Mouse (Mus musculus): ENCODE results near the gene Zscan5b. TPM values are rescaled to one million over a fixed set of nuclear protein-coding genes. Genes with fewer than 3 reads are reported as not detected.

Zscan5b gene
- polyA plus RNA-seq, 1 experiment = not detected

DNA sequence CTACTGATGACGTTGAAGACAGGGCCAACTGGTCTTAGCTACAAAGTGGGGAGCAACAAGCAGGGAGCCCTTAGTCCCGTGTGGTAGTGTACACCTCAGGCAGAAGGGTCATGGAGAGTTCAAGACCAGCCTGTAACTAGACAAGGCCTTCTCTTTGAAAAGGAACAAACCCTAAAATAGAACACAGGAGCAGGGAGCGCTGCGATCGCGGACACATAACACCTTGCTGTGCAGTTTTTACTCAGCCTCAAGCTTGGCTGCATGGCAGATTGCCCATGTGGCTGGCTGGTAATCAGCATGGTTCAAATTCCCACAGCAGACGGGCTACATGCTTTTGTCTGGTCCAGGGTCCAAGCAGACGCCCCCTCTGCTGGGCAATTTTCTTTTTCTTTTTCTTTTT, 37.6 kb upstream of the Zscan5b start:
- 90% methylated on average over 8 of the region's 8 CpGs for WGBS
- TF ChIP-seq CTCF (IDR thresholded peaks at IDR 0.05; ENCODE audit: extremely low read depth, insufficient read depth, insufficient read length, insufficient replicate concordance) (no peak), POLR2A (IDR thresholded peaks at IDR 0.05; ENCODE audit: low read depth, low read length) (no peak)
- no peaks in the 10 kb centered on the region for H3K27me3 ChIP-seq (ENCODE audit: control insufficient read depth, insufficient read depth, low read length)
- H3K27ac ChIP-seq (ENCODE audit: insufficient read depth, low read length) = no peak overlapping the region
- no peaks in the 10 kb centered on the region for H3K4me1 ChIP-seq (ENCODE audit: control insufficient read depth, insufficient read depth, insufficient read length)
- H3K4me3 ChIP-seq (ENCODE audit: extremely low read depth, insufficient read depth, insufficient read length) = no peak overlapping the region
- DNase-seq (ENCODE audit: low read depth in 1 of 2, low spot score in 2 of 2) = no peak
- H3K36me3 ChIP-seq (ENCODE audit: control insufficient read depth, insufficient read depth, low read length) = peaks cover 10% of the 10 kb centered on the region; the same call in 1 of the 2 replicates

DNA sequence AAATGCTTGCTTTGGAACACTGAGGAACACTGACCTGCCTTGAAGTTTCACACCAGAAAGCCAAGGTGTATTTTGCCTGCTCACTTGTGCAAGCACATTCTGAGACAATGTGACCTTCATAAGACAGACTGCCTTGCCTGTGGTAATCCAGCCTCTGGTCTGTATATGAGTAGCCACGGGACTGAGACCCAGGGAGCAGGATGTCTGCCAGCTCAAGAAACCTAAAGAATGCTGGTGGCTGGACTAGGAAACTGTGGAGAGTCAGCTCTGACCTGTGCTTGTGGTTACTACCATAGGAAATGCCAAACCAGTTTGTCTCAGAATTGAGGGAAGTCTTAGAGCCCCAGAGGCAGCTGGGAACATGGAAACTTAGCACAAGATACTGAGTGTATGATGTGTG, 36.7 kb upstream of the Zscan5b start:
- TF ChIP-seq POLR2A (IDR thresholded peaks at IDR 0.05; ENCODE audit: low read depth, low read length) (no peak), CTCF (IDR thresholded peaks at IDR 0.05; ENCODE audit: extremely low read depth, insufficient read depth, insufficient read length, insufficient replicate concordance) (no peak)
- WGBS = 86% methylated on average over 1 of the region's 1 CpGs
- Histone ChIP-seq H3K27ac (ENCODE audit: insufficient read depth, low read length) (no peak overlapping the region), H3K4me3 (ENCODE audit: extremely low read depth, insufficient read depth, insufficient read length) (no peak overlapping the region), H3K27me3 (ENCODE audit: control insufficient read depth, insufficient read depth, low read length) (no peaks in the 10 kb centered on the region), H3K4me1 (ENCODE audit: control insufficient read depth, insufficient read depth, insufficient read length) (no peaks in the 10 kb centered on the region), H3K36me3 (ENCODE audit: control insufficient read depth, insufficient read depth, low read length) (peaks cover 10% of the 10 kb centered on the region; the same call in 1 of the 2 replicates)
- DNase-seq (ENCODE audit: low read depth in 1 of 2, low spot score in 2 of 2) = no peak

DNA sequence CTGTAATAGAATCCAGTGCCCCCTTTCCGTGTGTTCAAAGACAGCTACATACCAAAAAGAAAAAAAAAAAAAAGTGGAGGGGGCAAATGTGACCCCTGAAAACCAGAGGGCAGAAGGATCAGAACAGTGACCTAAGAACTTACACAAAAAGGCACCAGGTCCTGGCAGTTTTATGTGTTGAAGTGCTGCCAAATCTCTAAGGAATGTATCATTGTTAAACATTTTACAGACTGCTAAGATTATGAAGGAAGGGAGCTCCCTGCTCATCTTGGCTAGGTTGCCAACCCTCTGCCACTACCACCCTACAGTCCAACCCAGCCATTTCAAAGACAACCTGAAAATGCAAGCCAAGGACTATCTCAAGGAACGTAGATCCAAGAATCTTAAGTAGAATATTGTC, 35.9 kb upstream of the Zscan5b start:
- no peaks in the 10 kb centered on the region for H3K27me3 ChIP-seq (ENCODE audit: control insufficient read depth, insufficient read depth, low read length)
- TF ChIP-seq POLR2A (IDR thresholded peaks at IDR 0.05; ENCODE audit: low read depth, low read length) (no peak), CTCF (IDR thresholded peaks at IDR 0.05; ENCODE audit: extremely low read depth, insufficient read depth, insufficient read length, insufficient replicate concordance) (no peak)
- no peak for DNase-seq (ENCODE audit: low read depth in 1 of 2, low spot score in 2 of 2)
- no peaks in the 10 kb centered on the region for H3K4me1 ChIP-seq (ENCODE audit: control insufficient read depth, insufficient read depth, insufficient read length)
- 94% methylated on average over 2 of the region's 2 CpGs for WGBS
- no peak overlapping the region for H3K27ac ChIP-seq (ENCODE audit: insufficient read depth, low read length)
- H3K4me3 ChIP-seq (ENCODE audit: extremely low read depth, insufficient read depth, insufficient read length) = no peak overlapping the region
- peaks cover 10% of the 10 kb centered on the region; the same call in 1 of the 2 replicates for H3K36me3 ChIP-seq (ENCODE audit: control insufficient read depth, insufficient read depth, low read length)

DNA sequence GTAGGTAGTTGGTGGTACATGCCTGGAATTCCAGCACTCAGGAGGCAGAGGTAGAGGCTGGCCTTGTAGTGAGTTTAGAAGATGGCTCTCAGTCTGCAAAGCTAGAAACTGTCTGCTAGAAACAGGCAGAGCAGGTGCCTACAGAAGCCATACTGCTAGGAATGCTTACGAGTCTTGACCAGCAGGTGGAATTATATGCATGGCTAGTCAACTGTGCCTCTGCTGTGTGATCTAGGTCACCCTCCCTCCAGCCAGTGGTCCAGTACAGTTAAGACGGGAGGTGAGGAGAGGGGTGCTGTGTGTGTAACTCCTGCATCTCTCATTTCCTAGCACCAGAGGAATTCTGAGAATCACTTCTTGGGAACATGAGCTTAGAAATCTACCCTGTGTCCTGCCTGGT, 35.3 kb upstream of the Zscan5b start:
- Histone ChIP-seq H3K4me1 (ENCODE audit: control insufficient read depth, insufficient read depth, insufficient read length) (no peaks in the 10 kb centered on the region), H3K27ac (ENCODE audit: insufficient read depth, low read length) (no peak overlapping the region), H3K36me3 (ENCODE audit: control insufficient read depth, insufficient read depth, low read length) (peaks cover 10% of the 10 kb centered on the region; the same call in 1 of the 2 replicates), H3K27me3 (ENCODE audit: control insufficient read depth, insufficient read depth, low read length) (no peaks in the 10 kb centered on the region), H3K4me3 (ENCODE audit: extremely low read depth, insufficient read depth, insufficient read length) (no peak overlapping the region)
- 51% methylated on average over 2 of the region's 2 CpGs for WGBS
- TF ChIP-seq CTCF (IDR thresholded peaks at IDR 0.05; ENCODE audit: extremely low read depth, insufficient read depth, insufficient read length, insufficient replicate concordance) (no peak), POLR2A (IDR thresholded peaks at IDR 0.05; ENCODE audit: low read depth, low read length) (no peak)
- no peak for DNase-seq (ENCODE audit: low read depth in 1 of 2, low spot score in 2 of 2)

DNA sequence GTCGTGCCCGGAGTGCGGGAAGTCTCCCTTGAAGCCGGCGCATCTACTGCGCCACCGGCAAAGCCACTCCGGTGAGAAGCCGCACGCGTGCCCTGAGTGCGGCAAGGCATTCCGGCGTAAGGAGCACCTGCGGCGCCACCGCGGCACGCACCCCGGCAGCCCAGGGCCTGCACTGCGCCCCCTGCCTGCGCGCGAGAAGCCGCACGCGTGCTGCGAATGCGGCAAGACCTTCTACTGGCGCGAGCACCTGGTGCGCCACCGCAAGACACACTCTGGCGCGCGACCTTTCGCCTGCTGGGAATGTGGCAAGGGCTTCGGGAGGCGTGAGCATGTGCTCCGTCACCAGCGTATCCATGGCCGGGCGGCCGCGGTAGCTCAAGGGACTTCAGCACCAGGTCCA, 32.5 kb upstream of the Zscan5b start:
- TF ChIP-seq CTCF (IDR thresholded peaks at IDR 0.05; ENCODE audit: extremely low read depth, insufficient read depth, insufficient read length, insufficient replicate concordance) = no peak
- no peak for TF ChIP-seq POLR2A (IDR thresholded peaks at IDR 0.05; ENCODE audit: low read depth, low read length)
- H3K27ac ChIP-seq (ENCODE audit: insufficient read depth, low read length) = no peak overlapping the region
- no peaks in the 10 kb centered on the region for H3K4me1 ChIP-seq (ENCODE audit: control insufficient read depth, insufficient read depth, insufficient read length)
- peaks cover 7% of the 10 kb centered on the region; the same call in 1 of the 2 replicates for H3K36me3 ChIP-seq (ENCODE audit: control insufficient read depth, insufficient read depth, low read length)
- H3K4me3 ChIP-seq (ENCODE audit: extremely low read depth, insufficient read depth, insufficient read length) = no peak overlapping the region
- DNase-seq (ENCODE audit: low read depth in 1 of 2, low spot score in 2 of 2) = no peak
- WGBS = 89% methylated on average over 45 of the region's 45 CpGs
- H3K27me3 ChIP-seq (ENCODE audit: control insufficient read depth, insufficient read depth, low read length) = no peaks in the 10 kb centered on the region

DNA sequence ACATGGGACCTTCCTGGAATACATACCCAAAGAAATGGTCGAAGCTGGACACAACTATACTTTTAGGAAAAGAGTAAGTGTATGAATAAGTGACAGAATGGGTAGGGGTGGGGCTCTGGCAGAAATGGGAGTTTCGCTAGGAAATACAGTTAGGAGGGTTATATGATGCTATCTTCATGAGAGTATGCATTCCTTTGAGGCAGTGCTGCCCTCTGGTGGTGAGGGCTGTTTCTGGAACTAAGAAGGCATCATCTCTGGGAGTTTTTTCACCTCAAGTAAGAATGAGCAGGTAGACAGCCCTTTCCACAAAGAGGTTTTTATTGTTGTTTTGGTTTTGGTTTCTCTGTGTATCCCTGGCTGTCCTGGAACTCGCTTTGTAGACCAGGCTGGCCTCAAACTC, 30.7 kb upstream of the Zscan5b start:
- Histone ChIP-seq H3K4me1 (ENCODE audit: control insufficient read depth, insufficient read depth, insufficient read length) (no peaks in the 10 kb centered on the region), H3K36me3 (ENCODE audit: control insufficient read depth, insufficient read depth, low read length) (peaks cover 7% of the 10 kb centered on the region; the same call in 1 of the 2 replicates), H3K4me3 (ENCODE audit: extremely low read depth, insufficient read depth, insufficient read length) (no peak overlapping the region), H3K27me3 (ENCODE audit: control insufficient read depth, insufficient read depth, low read length) (no peaks in the 10 kb centered on the region), H3K27ac (ENCODE audit: insufficient read depth, low read length) (no peak overlapping the region)
- TF ChIP-seq CTCF (IDR thresholded peaks at IDR 0.05; ENCODE audit: extremely low read depth, insufficient read depth, insufficient read length, insufficient replicate concordance) (peak; percentile 54; the same call in 1 of the 2 replicates), POLR2A (IDR thresholded peaks at IDR 0.05; ENCODE audit: low read depth, low read length) (no peak)
- DNase-seq (ENCODE audit: low read depth in 1 of 2, low spot score in 2 of 2) = peak; percentile 34 to 70
- 37% methylated on average over 3 of the region's 3 CpGs for WGBS

DNA sequence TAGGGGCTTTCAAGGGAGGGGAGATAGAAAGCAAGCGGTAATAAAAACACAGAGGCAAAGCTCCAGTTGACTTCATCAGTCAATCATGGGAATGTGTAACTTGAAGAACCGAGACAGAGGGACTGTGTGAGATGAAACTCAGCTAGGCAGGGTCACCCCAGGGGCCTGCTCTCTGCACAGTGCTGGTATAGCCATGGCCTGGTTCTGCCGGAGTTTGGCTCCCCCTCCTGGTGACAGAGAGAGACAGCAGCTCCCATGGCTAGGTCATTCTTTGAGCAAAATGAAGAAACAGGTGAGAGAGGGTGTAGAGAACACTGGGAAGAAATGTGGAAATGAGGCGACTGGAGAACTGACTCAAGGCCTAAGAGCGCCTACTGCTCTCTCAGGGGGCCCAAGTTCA, 27.9 kb upstream of the Zscan5b start:
- 30% methylated on average over 5 of the region's 5 CpGs for WGBS
- DNase-seq (ENCODE audit: low read depth in 1 of 2, low spot score in 2 of 2) = peak in 1 of 2 experiments; percentile 54
- no peaks in the 10 kb centered on the region for H3K4me1 ChIP-seq (ENCODE audit: control insufficient read depth, insufficient read depth, insufficient read length)
- no peak for TF ChIP-seq POLR2A (IDR thresholded peaks at IDR 0.05; ENCODE audit: low read depth, low read length)
- peak; percentile 84; the same call in 1 of the 2 replicates for TF ChIP-seq CTCF (IDR thresholded peaks at IDR 0.05; ENCODE audit: extremely low read depth, insufficient read depth, insufficient read length, insufficient replicate concordance)
- peaks cover 3% of the 10 kb centered on the region; the same call in 1 of the 2 replicates for H3K36me3 ChIP-seq (ENCODE audit: control insufficient read depth, insufficient read depth, low read length)
- no peaks in the 10 kb centered on the region for H3K27me3 ChIP-seq (ENCODE audit: control insufficient read depth, insufficient read depth, low read length)
- H3K4me3 ChIP-seq (ENCODE audit: extremely low read depth, insufficient read depth, insufficient read length) = no peak overlapping the region
- no peak overlapping the region for H3K27ac ChIP-seq (ENCODE audit: insufficient read depth, low read length)
